In the genomic region with DNA sequence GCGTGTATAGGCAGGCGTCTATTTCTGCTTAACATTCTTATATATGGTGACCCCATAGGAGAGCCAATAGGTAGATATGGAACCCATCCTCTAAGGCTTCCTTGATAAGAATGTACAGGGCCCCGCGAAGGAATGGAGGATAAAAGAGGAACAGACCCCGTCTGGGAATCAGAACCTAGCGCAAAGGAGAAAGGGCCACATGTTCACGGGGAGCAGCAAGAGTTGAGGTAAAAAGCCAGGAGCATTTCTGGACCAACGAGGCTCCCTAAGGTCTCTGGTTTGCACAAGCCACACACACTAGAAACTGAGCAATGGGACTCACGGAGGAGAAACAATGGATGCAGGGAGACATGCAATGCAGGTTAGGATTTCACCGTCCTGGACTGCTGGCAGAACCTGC, we compare ENCODE assay signal across 8 mouse cellular contexts. TPM values are rescaled to one million over a fixed set of nuclear protein-coding genes. Genes with fewer than 3 reads are reported as not detected.
DNase-seq lines count a peak whose midpoint lies in the region; ATAC-seq and TF ChIP-seq lines count a peak whose summit lies in the region.

No protein-coding gene starts in this region.

- no peak for ATAC-seq in heart, embryonic 12.5 days (ENCODE audit: insufficient number of reproducible peaks, low FRiP score)
- ATAC-seq in forebrain, postnatal 0 days, result no peak; the same call in 1 of the 2 replicates
- ATAC-seq in megakaryocyte, adult 5-6 weeks (ENCODE audit: poor library complexity, severe bottlenecking), result 0 out of 2 replicates have a peak, but pooled peaks have one; percentile 0

- peaks cover 33% of the 10 kb centered on the region for H3K36me3 ChIP-seq in heart, embryonic 12.5 days
- H3K36me3 ChIP-seq in ES-Bruce4 (ENCODE audit: control insufficient read depth, insufficient read depth, low read length, poor library complexity, severe bottlenecking), result peaks cover 43% of the 10 kb centered on the region
- peaks cover 40% of the 10 kb centered on the region for H3K36me3 ChIP-seq in forebrain, postnatal 0 days (ENCODE audit: insufficient read depth)

- peak overlapping the region; percentile 97 for H3K4me3 ChIP-seq in heart, embryonic 12.5 days
- peak overlapping the region; percentile 78 for H3K4me3 ChIP-seq in ES-Bruce4 (ENCODE audit: low read depth, low read length)
- peak overlapping the region; percentile 98 for H3K4me3 ChIP-seq in forebrain, postnatal 0 days (ENCODE audit: low read depth, low read length)

- intact Hi-C loops in heart, postnatal 14 days (cut with DNase I), result no loop called here

- no peak for DNase-seq in heart, postnatal 14 days
- no peak for DNase-seq in forebrain, postnatal 0 days
- DNase-seq in urinary bladder, adult 18-20 months (ENCODE audit: low spot score in 2 of 2), result no peak
- DNase-seq in B cell, adult 2 months, result no peak
- DNase-seq in cerebellum, adult 9-10 months, result no peak

- TF ChIP-seq EP300 in ES-Bruce4 (IDR thresholded peaks at IDR 0.05; ENCODE audit: insufficient read depth, low read depth, low read length), result no peak

- peaks cover 40% of the 10 kb centered on the region for H3K4me1 ChIP-seq in heart, embryonic 12.5 days (replicated peaks)
- peaks cover 5% of the 10 kb centered on the region for H3K4me1 ChIP-seq in ES-Bruce4 (ENCODE audit: control insufficient read depth, insufficient read depth, low read length)
- peaks cover 4% of the 10 kb centered on the region for H3K4me1 ChIP-seq in forebrain, postnatal 0 days (ENCODE audit: insufficient read depth)

- H3K27ac ChIP-seq in heart, embryonic 12.5 days (ENCODE audit: poor library complexity, severe bottlenecking), result peak overlapping the region; percentile 94
- no peak overlapping the region for H3K27ac ChIP-seq in ES-Bruce4 (ENCODE audit: insufficient read depth, low read length)
- peak overlapping the region; percentile 92 for H3K27ac ChIP-seq in forebrain, postnatal 0 days (ENCODE audit: low read depth, low read length)

- H3K9me3 ChIP-seq in heart, embryonic 12.5 days (replicated peaks), result no peaks in the 10 kb centered on the region
- H3K9me3 ChIP-seq in ES-Bruce4 (replicated peaks; ENCODE audit: control insufficient read depth, insufficient read depth, low read length, poor library complexity, severe bottlenecking), result no peaks in the 10 kb centered on the region
- no peaks in the 10 kb centered on the region for H3K9me3 ChIP-seq in forebrain, postnatal 0 days (ENCODE audit: low read length)

- H3K4me2 ChIP-seq in heart, embryonic 12.5 days, result peak overlapping the region; percentile 83
- H3K4me2 ChIP-seq in forebrain, postnatal 0 days (ENCODE audit: low read depth), result peak overlapping the region; percentile 61

- H3K27me3 ChIP-seq in heart, embryonic 12.5 days (replicated peaks), result no peaks in the 10 kb centered on the region
- H3K27me3 ChIP-seq in ES-Bruce4 (ENCODE audit: control insufficient read depth, insufficient read depth, low read length, poor library complexity, severe bottlenecking), result no peaks in the 10 kb centered on the region
- no peaks in the 10 kb centered on the region for H3K27me3 ChIP-seq in forebrain, postnatal 0 days (ENCODE audit: insufficient read depth, low read length)

- no peak for TF ChIP-seq CTCF in ES-Bruce4 (IDR thresholded peaks at IDR 0.05; ENCODE audit: low read depth, low read length)
- no peak for TF ChIP-seq CTCF in forebrain, postnatal 0 days (IDR thresholded peaks at IDR 0.05; ENCODE audit: low read depth)

- TF ChIP-seq POLR2A in ES-Bruce4 (IDR thresholded peaks at IDR 0.05; ENCODE audit: insufficient read depth, low read length), result no peak

- 1% methylated on average over 10 of the region's 10 CpGs for WGBS in heart, embryonic 12.5 days
- WGBS in forebrain, postnatal 0 days, result 4% methylated on average over 10 of the region's 10 CpGs

- H3K9ac ChIP-seq in heart, embryonic 12.5 days, result peak overlapping the region; percentile 98
- peak overlapping the region; percentile 95 for H3K9ac ChIP-seq in ES-Bruce4 (ENCODE audit: low read depth, poor library complexity, severe bottlenecking)
- H3K9ac ChIP-seq in forebrain, postnatal 0 days, result peak overlapping the region; percentile 97

RNA-seq across cellular contexts. Expression of a gene that starts 1.2 kb away (rescaled TPM):
- 295 and 296 TPM in 2 replicates for polyA plus RNA-seq in heart, embryonic 12.5 days (2016; fragmentation: Nextera tagmentation; extraction: Ambion mirVana)
- total RNA-seq in heart, postnatal 14 days (2021), result 100 to 1,000 TPM; 259 to 278 TPM
- polyA plus RNA-seq in ES-Bruce4 (2011; ENCODE audit: insufficient read depth, insufficient read length, low read depth, missing spikeins), result 411 and 413 TPM in 2 replicates
- total RNA-seq in forebrain, postnatal 0 days (2014; rRNA removed), result 201 and 235 TPM in 2 replicates
- 253 and 276 TPM in 2 replicates for polyA plus RNA-seq in forebrain, postnatal 0 days (2015; fragmentation: Nextera tagmentation; extraction: Ambion mirVana)
- 34.6 and 38.1 TPM in 2 replicates for total RNA-seq in megakaryocyte, adult 5-6 weeks (2015)
- total RNA-seq in megakaryocyte, adult 5-6 weeks (2017), result 93.1 and 95.7 TPM in 2 replicates

RNA-seq across cellular contexts. Expression of a gene that starts 12.6 kb away (rescaled TPM):
- 28.4 and 29.1 TPM in 2 replicates for polyA plus RNA-seq in heart, embryonic 12.5 days (2016; fragmentation: Nextera tagmentation; extraction: Ambion mirVana)
- total RNA-seq in heart, postnatal 14 days (2021), result 10 to 100 TPM; 22.3 to 23.2 TPM
- 16.3 and 21.6 TPM in 2 replicates for polyA plus RNA-seq in ES-Bruce4 (2011; ENCODE audit: insufficient read depth, insufficient read length, low read depth, missing spikeins)
- total RNA-seq in forebrain, postnatal 0 days (2014; rRNA removed), result 25.3 and 57.6 TPM in 2 replicates
- 28.1 and 33.7 TPM in 2 replicates for polyA plus RNA-seq in forebrain, postnatal 0 days (2015; fragmentation: Nextera tagmentation; extraction: Ambion mirVana)
- 6.4 and 6.8 TPM in 2 replicates for total RNA-seq in megakaryocyte, adult 5-6 weeks (2015)
- total RNA-seq in megakaryocyte, adult 5-6 weeks (2017), result 6.2 and 14.1 TPM in 2 replicates

RNA-seq across cellular contexts. Expression of a gene that starts 38.2 kb away (rescaled TPM):
- polyA plus RNA-seq in heart, embryonic 12.5 days (2016; fragmentation: Nextera tagmentation; extraction: Ambion mirVana), result 1.6 and 2.5 TPM in 2 replicates
- total RNA-seq in heart, postnatal 14 days (2021), result 1 to 10 TPM; 2.5 to 3.5 TPM
- polyA plus RNA-seq in ES-Bruce4 (2011; ENCODE audit: insufficient read depth, insufficient read length, low read depth, missing spikeins), result not detected in 2 replicates
- total RNA-seq in forebrain, postnatal 0 days (2014; rRNA removed), result 7.1 and 8.5 TPM in 2 replicates
- polyA plus RNA-seq in forebrain, postnatal 0 days (2015; fragmentation: Nextera tagmentation; extraction: Ambion mirVana), result 5.5 and 7.4 TPM in 2 replicates
- total RNA-seq in megakaryocyte, adult 5-6 weeks (2015), result not detected in 2 replicates
- 0.15 TPM in 1 of 2 replicates, not detected in the other for total RNA-seq in megakaryocyte, adult 5-6 weeks (2017)
